Mouse (Mus musculus) T-helper 1 cell (primary cell): Measurements from ENCODE around the gene Ciao2a.

Experiments
- in situ Hi-C: fragments of 300-600 bp; cut with MboI, MseI; formaldehyde crosslinking; loops from one replicate; pipeline ENCODE4 v1.15.1; 2025; ENCODE audit warnings: high pct_unique_total_duplicates

The Ciao2a gene

GRCm38 (mm10) chr9:66160155-66160554 lies 33.7 kb downstream of the Ciao2a start:
- in situ Hi-C loops, result no loop called here

GRCm38 (mm10) chr9:66162995-66163394 lies 36.6 kb downstream of the Ciao2a start:
- in situ Hi-C loops, result no loop called here

GRCm38 (mm10) chr9:66167222-66167621 lies 40.8 kb downstream of the Ciao2a start:
- in situ Hi-C loops, result no loop called here

DNA sequence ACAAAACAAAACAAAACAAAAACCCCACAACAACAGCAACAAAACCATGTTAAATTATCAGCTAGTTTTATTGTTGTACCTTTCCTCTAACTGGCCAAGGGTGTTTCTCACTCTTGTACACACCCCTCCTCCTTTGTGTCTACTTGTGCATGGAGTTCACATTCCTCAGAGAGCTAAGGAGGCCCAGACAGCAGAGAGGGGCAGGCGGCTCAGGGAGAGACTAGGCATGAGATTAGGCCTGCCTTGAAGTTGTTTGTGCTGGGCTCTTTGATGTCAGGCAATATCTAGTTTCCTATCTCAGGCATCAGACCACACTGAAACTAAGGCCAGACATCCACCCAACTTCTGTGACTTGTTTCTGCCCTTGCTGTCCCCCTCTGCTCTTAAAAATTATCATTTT lies 41.8 kb downstream of the Ciao2a start:
- in situ Hi-C loops, result no loop called here

DNA sequence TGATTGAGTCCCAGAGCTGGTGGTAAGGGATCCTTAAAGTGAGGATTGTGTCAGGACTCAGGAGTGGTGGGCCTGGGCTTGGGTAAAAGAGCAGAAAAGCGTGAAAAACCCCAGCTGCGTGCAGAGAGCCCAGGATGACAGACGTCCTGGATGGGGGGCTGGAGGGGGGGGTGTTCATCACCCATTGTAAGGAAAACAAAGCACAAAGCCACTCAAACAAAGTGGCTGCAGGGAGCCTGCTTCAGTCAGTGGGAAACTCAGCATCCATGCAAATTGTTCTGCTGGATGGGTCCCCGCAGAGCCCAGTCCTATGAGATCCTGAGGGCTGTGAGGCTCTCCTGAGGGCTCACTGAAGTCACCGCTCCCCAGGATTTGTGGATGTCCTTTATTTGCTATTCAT lies 44.1 kb downstream of the Ciao2a start:
- in situ Hi-C loops, result no loop called here

GRCm38 (mm10) chr9:66171275-66171921 lies 45.0 kb downstream of the Ciao2a start:
- in situ Hi-C loops, result no loop called here

DNA sequence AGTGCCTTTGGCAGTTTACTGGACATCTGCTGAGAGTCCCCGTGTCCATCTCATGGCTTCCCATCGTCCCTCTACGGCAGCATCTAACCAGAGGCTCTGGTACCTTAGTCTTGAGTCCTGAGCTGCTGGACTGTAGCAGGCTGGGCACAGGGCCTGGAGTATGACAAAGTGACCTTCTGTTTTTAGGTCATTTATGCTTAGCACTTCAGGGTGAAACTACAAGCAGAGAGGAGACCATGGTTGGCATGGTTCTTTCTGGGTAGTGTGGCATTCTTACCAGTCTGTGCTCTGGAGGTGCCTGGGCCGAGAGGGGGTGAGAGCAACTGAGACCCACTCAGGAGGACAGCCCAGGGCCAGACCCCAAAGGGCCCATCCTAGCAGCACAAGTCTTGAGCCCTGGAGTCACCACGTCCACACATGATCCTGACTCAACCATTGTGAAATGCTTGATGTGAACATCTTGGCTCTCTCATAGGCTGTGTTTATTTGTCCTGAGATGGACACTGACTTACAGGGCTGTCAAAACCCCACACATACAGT lies 47.0 kb downstream of the Ciao2a start:
- in situ Hi-C loops, result no loop called here

- in situ Hi-C loops, result no loop called here
These were observed 48.6 kb downstream of the Ciao2a start for GRCm38 (mm10) chr9:66174985-66175384.

- in situ Hi-C loops, result no loop called here
These were observed 51.6 kb downstream of the Ciao2a start for GRCm38 (mm10) chr9:66177975-66178374.

GRCm38 (mm10) chr9:66179795-66180194 lies 53.4 kb downstream of the Ciao2a start:
- in situ Hi-C loops, result no loop called here

GRCm38 (mm10) chr9:66181126-66181825 lies 54.9 kb downstream of the Ciao2a start:
- in situ Hi-C loops, result no loop called here

DNA sequence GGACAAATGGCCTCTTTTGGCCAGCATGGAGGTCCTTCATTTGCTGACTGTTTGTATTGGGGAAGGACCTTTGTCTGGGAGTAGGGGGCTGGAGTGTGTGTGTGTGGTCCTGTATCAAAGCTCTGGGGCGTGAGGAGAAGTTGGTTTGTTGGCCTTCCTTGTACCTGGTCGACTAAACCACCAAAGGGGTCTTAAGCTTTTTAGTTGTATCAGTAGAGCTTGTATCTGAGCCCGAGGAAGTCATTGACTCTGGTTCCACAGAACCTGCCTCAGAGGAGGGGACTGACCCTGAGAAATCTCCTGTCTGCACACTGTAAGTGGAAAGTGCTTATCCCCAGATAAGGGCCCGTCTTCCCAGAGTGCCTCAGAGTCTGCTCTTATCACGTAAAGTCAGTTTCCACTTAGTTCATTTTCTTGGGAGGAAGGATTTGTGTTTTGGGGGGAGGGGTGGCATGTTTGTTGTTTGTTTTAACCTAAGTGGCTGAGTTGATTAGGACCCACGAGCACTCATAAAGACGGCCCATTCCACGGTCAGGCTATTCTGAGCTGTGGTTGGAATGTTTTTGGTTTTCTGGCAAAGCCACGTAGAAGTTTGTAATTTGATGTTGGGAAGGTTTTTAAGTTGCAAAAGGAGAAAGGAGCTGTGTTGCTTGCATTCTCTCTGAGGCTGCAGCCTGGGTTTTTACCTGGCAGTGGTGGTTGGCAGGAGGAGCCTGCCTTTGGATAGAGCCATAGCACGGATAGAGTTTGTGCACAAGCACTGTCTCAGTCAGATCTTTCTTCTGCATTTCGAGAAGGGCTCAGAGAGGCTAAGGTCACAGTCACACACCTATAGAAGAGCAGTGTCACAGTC lies 55.6 kb downstream of the Ciao2a start:
- in situ Hi-C loops, result no loop called here

DNA sequence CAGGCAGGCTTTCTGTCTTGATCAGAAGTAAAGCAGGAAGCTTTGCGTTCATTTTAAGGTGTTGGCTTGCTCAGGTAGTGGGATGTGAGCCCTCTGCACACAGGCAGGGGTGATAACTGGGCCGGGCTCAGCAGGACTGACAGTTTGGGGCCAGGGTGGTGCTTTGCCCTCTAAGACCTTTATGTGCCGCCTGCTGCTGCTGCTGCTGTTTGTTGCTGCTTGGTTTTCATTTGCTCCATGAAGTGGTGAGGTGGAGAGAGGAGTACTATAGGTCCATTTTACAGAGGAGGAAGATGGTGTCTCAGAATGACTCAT lies 56.2 kb downstream of the Ciao2a start:
- in situ Hi-C loops, result no loop called here

DNA sequence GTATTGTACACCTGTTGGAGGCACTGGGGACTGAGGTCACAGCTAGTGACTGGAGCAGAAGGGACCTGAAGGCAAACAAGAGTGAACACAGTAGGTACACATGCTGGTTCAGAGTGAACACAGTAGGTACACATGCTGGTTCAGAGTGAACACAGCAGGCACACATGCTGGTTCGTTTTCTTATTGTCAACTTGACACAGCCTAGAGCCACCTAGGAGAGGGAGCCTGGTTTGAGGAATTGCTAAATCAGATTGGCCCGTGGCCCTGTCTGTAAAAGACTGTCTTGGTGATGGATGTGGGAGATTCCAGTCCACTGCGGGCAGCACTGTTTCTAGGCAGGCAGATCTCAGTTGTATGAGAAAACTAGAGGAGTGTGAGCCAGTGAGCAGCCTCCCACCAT lies 56.6 kb downstream of the Ciao2a start:
- in situ Hi-C loops, result no loop called here

DNA sequence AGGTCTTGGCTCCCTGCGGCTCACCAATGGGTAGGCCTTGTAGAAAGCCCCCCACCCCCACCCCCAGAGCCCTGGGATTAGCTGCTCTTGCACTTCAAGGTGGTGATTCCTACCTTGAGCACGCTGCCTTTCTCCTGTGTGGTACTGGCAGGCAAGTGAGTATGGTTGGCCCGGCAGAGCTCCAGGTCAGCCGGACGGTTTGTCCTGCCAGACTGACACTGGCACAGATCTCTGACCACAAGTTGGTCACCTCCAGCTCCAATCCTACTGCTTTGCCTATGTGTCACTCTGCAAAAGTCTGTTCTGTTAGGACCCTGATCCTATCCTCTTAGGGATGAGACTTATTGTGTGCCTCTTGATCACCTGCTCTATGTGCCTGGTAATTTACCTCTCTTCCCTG lies 58.2 kb downstream of the Ciao2a start:
- in situ Hi-C loops, result no loop called here

DNA sequence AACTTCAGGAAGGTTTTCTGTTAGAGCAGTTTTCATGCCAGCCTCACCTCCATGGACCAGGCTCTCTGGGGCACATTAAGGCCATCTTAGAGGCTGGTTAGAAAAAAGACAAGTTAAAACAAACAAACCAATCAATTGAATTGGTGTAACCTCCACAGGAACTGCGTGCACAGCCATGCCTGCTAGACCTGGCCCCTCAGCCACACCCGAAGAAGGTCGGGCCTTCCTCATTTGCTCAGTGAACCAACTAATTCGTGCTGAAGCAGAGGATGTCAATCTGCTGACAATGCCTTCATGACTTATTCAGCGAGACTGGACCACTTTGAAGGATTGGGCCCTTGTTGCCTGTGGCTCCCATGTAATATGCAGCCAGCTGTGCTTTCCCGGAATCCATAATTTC lies 60.0 kb downstream of the Ciao2a start:
- in situ Hi-C loops, result no loop called here
